Mouse (Mus musculus) kidney, embryonic 15.5 days (tissue): ENCODE results near the gene Lkaaear1. TPM values are rescaled to one million over a fixed set of nuclear protein-coding genes. Genes with fewer than 3 reads are reported as not detected.

ENCODE experiments used
- polyA plus RNA-seq: library from polyadenylated mRNA; unstranded; fragments of >200 nt; fragmentation: Nextera tagmentation; extraction: Ambion mirVana; gene quantifications from 2 replicates; pipeline ENCODE4 v1.2.1, GENCODE M21; 2015

The Lkaaear1 gene
- polyA plus RNA-seq, 1 experiment from 2014 or later, result 0.22 TPM

Other genes starting within 250 kb of the Lkaaear1 start
- 25.5 and 28.0 TPM in 2 replicates for gene Zbtb46, start 239.0 kb downstream of the Lkaaear1 start, polyA plus RNA-seq
- 0.30 TPM in 1 of 2 replicates, not detected in the other for gene Abhd16b, start 205.2 kb downstream of the Lkaaear1 start, polyA plus RNA-seq
- 162 and 169 TPM in 2 replicates for gene Tpd52l2, start 201.3 kb downstream of the Lkaaear1 start, polyA plus RNA-seq
- 84.4 and 88.6 TPM in 2 replicates for gene Dnajc5, start 178.0 kb downstream of the Lkaaear1 start, polyA plus RNA-seq
- gene Uckl1, start 113.5 kb downstream of the Lkaaear1 start, polyA plus RNA-seq, result 50.7 and 59.0 TPM in 2 replicates
- 67.4 and 69.5 TPM in 2 replicates for gene Prpf6, start 106.6 kb downstream of the Lkaaear1 start, polyA plus RNA-seq
- gene Zfp512b, start 105.6 kb downstream of the Lkaaear1 start, polyA plus RNA-seq, result 43.1 and 51.6 TPM in 2 replicates
- 24.6 and 26.3 TPM in 2 replicates for gene Samd10, start 99.2 kb downstream of the Lkaaear1 start, polyA plus RNA-seq
- gene Gm29797, start 41.4 kb downstream of the Lkaaear1 start, polyA plus RNA-seq, result 0.21 TPM in 1 of 2 replicates, not detected in the other
- 48.1 and 49.9 TPM in 2 replicates for gene Sox18, start 26.8 kb downstream of the Lkaaear1 start, polyA plus RNA-seq
- gene Tcea2, start 18.1 kb downstream of the Lkaaear1 start, polyA plus RNA-seq, result 25.6 and 25.9 TPM in 2 replicates
- 56.6 and 61.7 TPM in 2 replicates for gene Rgs19, start 4.5 kb downstream of the Lkaaear1 start, polyA plus RNA-seq
- 0.36 and 1.9 TPM in 2 replicates for gene Oprl1, start 16.6 kb upstream of the Lkaaear1 start, polyA plus RNA-seq
- gene Myt1, start 64.9 kb upstream of the Lkaaear1 start, polyA plus RNA-seq, result 0.26 and 0.71 TPM in 2 replicates
- gene Pcmtd2, start 139.4 kb upstream of the Lkaaear1 start, polyA plus RNA-seq, result 33.6 and 36.2 TPM in 2 replicates
- gene Polr3k, start 165.9 kb upstream of the Lkaaear1 start, polyA plus RNA-seq, result 69.0 and 73.9 TPM in 2 replicates